Mouse (Mus musculus) C2C12 (cell line): ENCODE results near the gene Mest.

Experiments
- CEBPB ChIP-seq: IDR thresholded peaks from one replicate; pipeline ENCODE4 v1.6.1; 2011; ENCODE audit warnings: low read depth, mild to moderate bottlenecking, control low read depth, moderate library complexity
- CTCF ChIP-seq: IDR thresholded peaks from one replicate; pipeline ENCODE4 v1.5.1; 2011; ENCODE audit not compliant: control insufficient read depth, insufficient read depth, insufficient read length
- MAX ChIP-seq: IDR thresholded peaks from one replicate; pipeline ENCODE4 v1.6.1; 2011; ENCODE audit warnings: mild to moderate bottlenecking, control low read depth
- USF1 ChIP-seq: IDR thresholded peaks from one replicate; pipeline ENCODE4 v1.6.1; 2011; ENCODE audit warnings: low read depth, mild to moderate bottlenecking, control low read depth, moderate library complexity

GRCm38 (mm10) chr6:30709115-30709514, 14.2 kb upstream of the Mest start:
- TF ChIP-seq CTCF (no peak), MAX (no peak), USF1 (no peak), CEBPB (no peak)
